Mouse (Mus musculus) heart, postnatal 0 days (tissue): ENCODE results near the gene Selenon.

Experiments used
- CTCF ChIP-seq: IDR thresholded peaks from 2 replicates; pipeline ENCODE4 v1.5.1; 2016; ENCODE audit warnings: antibody characterized with exemption, control low read depth, low read depth
- EP300 ChIP-seq: IDR thresholded peaks from 2 replicates; pipeline ENCODE4 v1.6.1; 2016; ENCODE audit warnings: antibody characterized with exemption, low read depth

DNA sequence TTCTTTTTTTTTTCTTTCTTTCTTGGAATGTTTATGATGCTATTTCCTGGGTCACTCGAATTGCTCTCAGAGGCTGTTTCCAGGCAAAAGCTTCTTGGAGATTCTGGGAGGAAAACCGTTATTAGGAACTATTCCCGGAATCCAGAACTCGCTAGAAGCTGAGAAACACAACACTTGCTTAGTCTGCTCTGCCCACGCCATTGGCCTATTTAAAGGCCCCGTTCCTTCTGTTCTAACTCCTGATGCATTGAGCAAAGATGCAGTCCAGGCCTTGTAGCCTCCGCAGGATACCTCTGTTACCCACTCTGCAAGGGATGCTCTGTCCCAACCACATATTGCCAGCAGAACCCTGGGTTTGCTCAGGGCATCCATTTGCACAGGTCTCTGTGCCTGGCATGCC, 48.8 kb upstream of the Selenon start:
- no peak for TF ChIP-seq CTCF
- TF ChIP-seq EP300 = no peak
